Mouse (Mus musculus) liver, embryonic 15.5 days (tissue): Measurements from ENCODE around the gene Gm49366. TPM values are rescaled to one million over a fixed set of nuclear protein-coding genes. Genes with fewer than 3 reads are reported as not detected.
A peak's percentile ranks its signal among the peaks of the same experiment; 100 is the strongest.
"Not testable (repeated sequence)": the region's sequence is repeated elsewhere in the genome, so short reads cannot be mapped to it uniquely, and the experiment has no call there.

Experiments
- ATAC-seq: fragments of 200-750 bp; cut with Nextera tagmentation; 2 replicates; pipeline ENCODE4 v1.8.0; 2017; ENCODE audit warnings: moderate number of reproducible peaks, mild to moderate bottlenecking, moderate library complexity; ENCODE audit not compliant: insufficient read depth
- H3K27ac ChIP-seq: fragments of 300-500 bp; sonication (generic); replicated peaks from 2 replicates; pipeline ENCODE4 v1.5.1; 2015; ENCODE audit warnings: mild to moderate bottlenecking, inconsistent platforms
- H3K27me3 ChIP-seq: fragments of 300-500 bp; sonication (generic); 2 replicates; pipeline ENCODE4 v1.6.1; 2015; ENCODE audit warnings: mild to moderate bottlenecking, inconsistent platforms
- H3K36me3 ChIP-seq: fragments of 300-500 bp; sonication (generic); replicated peaks from 2 replicates; pipeline ENCODE4 v1.6.1; 2015; ENCODE audit warnings: moderate library complexity, mild to moderate bottlenecking, inconsistent platforms
- H3K4me1 ChIP-seq: fragments of 300-500 bp; sonication (generic); replicated peaks from 2 replicates; pipeline ENCODE4 v1.6.1; 2015; ENCODE audit warnings: inconsistent platforms
- H3K4me2 ChIP-seq: fragments of 300-500 bp; sonication (generic); 2 replicates; pipeline ENCODE4 v1.6.1; 2015; ENCODE audit warnings: moderate library complexity, mild to moderate bottlenecking, inconsistent platforms
- H3K4me3 ChIP-seq: fragments of 300-500 bp; sonication (generic); replicated peaks from 2 replicates; pipeline ENCODE4 v1.5.1; 2015; ENCODE audit warnings: mild to moderate bottlenecking, inconsistent platforms
- H3K9ac ChIP-seq: fragments of 300-500 bp; sonication (generic); 2 replicates; pipeline ENCODE4 v1.6.1; 2015; ENCODE audit warnings: moderate library complexity, mild to moderate bottlenecking, inconsistent platforms
- H3K9me3 ChIP-seq: fragments of 300-500 bp; sonication (generic); replicated peaks from 2 replicates; pipeline ENCODE4 v1.6.1; 2016; ENCODE audit warnings: inconsistent platforms
- WGBS: fragments of 180-500 bp; shearing (Covaris S2); methylation state at CpG from one replicate; pipeline ENCODE4 v1.1.7; 2015; ENCODE audit warnings: mixed read lengths; ENCODE audit not compliant: insufficient replicate concordance; 5-methylcytosine and 5-hydroxymethylcytosine counted together
- polyA plus RNA-seq: library from polyadenylated mRNA; unstranded; fragments of >200 nt; fragmentation: Nextera tagmentation; extraction: Ambion mirVana; gene quantifications from 2 replicates; pipeline ENCODE4 v1.2.1, GENCODE M21; 2015

Gene Gm49366
- polyA plus RNA-seq, 1 experiment from 2014 or later, result not detected

DNA sequence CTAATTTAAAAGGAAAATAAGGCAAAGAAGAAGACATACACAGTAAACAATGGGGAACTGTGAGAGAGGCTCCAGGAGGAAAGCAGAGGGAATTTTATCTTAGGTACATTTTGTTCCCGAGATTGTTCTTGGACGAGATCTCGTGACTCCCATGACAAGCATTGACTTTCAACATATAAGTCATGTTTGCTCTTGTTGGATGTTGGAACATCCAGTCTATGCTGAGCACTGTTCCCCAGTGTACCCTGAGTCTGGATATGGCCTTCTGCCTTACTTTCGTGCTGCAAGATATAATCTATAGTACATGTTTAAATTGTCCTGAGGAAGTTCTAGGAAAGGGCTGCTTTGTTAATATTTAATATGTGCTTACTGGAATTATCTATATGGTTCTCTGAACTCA, 45.8 kb downstream of the Gm49366 start:
- no peak for ATAC-seq
- 59% methylated on average over 4 of the region's 4 CpGs for WGBS
- no peaks in the 10 kb centered on the region for H3K27me3 ChIP-seq
- no peaks in the 10 kb centered on the region for H3K36me3 ChIP-seq
- no peak overlapping the region for H3K9ac ChIP-seq
- H3K4me3 ChIP-seq, result no peak overlapping the region
- H3K9me3 ChIP-seq, result no peaks in the 10 kb centered on the region
- H3K27ac ChIP-seq, result no peak overlapping the region
- H3K4me1 ChIP-seq, result no peaks in the 10 kb centered on the region
- H3K4me2 ChIP-seq, result no peak overlapping the region

GRCm38 (mm10) chr12:84094666-84095065, 55.9 kb downstream of the Gm49366 start:
- H3K27ac ChIP-seq, H3K4me3 ChIP-seq, H3K9me3 ChIP-seq, H3K9ac ChIP-seq, H3K4me1 ChIP-seq, H3K27me3 ChIP-seq, H3K4me2 ChIP-seq, ATAC-seq, H3K36me3 ChIP-seq: not testable (repeated sequence)
- 60% methylated on average over 5 of the region's 5 CpGs for WGBS

DNA sequence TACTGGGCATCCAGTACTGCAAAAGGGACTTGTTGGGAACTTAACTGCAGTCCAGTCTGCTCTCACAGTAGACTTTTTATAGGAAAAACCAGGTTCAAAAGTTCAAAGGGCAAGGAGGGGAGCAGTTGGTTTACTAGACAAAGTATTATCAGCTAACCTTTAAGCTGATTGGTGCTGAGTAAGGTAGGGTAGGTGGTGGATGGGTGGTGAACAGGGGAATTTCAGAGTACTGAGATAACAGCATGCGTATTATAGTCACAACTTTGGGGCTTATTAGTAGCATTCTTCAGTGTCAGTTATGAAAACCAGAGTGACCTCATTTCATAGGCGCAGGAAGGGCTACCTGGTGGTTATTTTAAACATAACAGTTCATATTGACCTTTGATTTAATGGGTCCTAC, 60.9 kb downstream of the Gm49366 start:
- no peaks in the 10 kb centered on the region for H3K9me3 ChIP-seq
- WGBS, result 52% methylated on average over 2 of the region's 2 CpGs
- H3K27me3 ChIP-seq, result no peaks in the 10 kb centered on the region
- H3K36me3 ChIP-seq, result no peaks in the 10 kb centered on the region
- H3K4me1 ChIP-seq, result peaks cover 25% of the 10 kb centered on the region
- no peak for ATAC-seq
- H3K4me2 ChIP-seq, result no peak overlapping the region
- no peak overlapping the region for H3K9ac ChIP-seq
- H3K4me3 ChIP-seq, result no peak overlapping the region
- no peak overlapping the region for H3K27ac ChIP-seq

DNA sequence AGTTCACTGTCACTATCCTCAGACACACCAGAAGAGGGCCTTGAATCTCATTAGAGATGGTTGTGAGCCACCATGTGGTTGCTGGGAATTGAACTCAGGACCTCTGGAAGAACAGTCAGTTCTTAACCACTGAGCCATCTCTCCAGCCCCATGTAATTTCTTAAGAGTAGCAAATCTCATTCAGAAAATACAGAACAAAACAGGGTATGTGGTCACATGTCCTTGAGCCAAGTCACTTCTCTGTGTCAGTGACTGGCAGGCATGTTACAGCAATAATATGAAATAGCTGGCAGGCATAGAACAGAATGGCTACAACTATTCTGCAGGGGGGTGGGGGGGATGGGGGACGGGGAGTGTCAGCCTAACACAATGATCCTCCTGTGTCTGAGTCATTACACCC, 61.3 kb downstream of the Gm49366 start:
- no peaks in the 10 kb centered on the region for H3K27me3 ChIP-seq
- H3K9me3 ChIP-seq, result no peaks in the 10 kb centered on the region
- peaks cover 25% of the 10 kb centered on the region for H3K4me1 ChIP-seq
- H3K4me2 ChIP-seq, result peak overlapping the region; percentile 87
- no peaks in the 10 kb centered on the region for H3K36me3 ChIP-seq
- WGBS, result 44% methylated on average over 1 of the region's 1 CpGs
- H3K27ac ChIP-seq, result no peak overlapping the region
- no peak for ATAC-seq
- H3K9ac ChIP-seq, result no peak overlapping the region
- H3K4me3 ChIP-seq, result 0 out of 2 replicates have a peak overlapping the region, but pooled peaks have one; percentile 61

DNA sequence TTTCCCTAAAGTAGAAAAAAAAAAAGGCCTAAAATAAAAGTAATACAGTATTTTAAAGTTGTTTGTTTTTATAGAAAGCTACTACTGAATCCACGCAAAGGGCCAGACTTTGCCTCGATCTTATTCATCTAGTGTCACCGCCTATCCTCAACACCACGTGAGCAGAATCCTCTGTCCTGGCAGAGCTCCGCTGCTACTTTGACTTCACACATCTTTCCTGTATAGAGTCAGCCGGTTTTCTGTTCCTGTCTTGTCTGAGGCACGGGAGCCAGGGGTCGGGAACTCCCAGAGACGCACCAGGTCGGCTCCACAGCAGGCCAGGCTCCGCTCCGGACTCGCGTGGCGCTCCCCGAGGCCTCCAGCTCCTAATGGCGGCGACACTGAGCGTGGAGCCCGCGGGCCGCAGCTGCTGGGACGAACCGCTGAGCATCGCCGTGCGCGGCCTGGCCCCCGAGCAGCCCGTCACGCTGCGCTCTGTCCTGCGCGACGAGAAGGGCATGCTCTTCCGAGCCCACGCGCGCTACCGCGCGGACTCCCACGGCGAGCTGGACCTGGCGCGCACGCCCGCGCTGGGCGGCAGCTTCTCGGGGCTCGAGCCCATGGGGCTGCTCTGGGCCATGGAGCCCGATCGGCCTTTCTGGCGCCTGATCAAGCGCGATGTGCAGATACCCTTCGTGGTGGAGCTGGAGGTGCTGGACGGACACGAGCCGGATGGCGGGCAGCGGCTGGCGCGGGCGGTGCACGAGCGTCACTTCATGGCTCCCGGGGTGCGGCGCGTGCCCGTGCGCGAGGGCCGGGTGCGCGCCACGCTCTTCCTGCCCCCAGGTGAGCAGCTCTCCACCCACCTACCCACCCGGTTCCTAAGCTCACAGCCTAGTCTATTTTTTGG, 62.1 kb downstream of the Gm49366 start, which contains the start of gene Acot6:
TSS of gene Acot6 (plus strand) at position 51 of the 889 bp plus-strand sequence.
- Histone ChIP-seq H3K4me1 (peaks cover 25% of the 10 kb centered on the region), H3K4me2 (peak within 1 kb of the TSS; percentile 87), H3K4me3 (peak within 1 kb of the TSS; percentile 61), H3K9ac (peak within 1 kb of the TSS; percentile 43)
- H3K27me3 ChIP-seq, ATAC-seq, H3K36me3 ChIP-seq, H3K27ac ChIP-seq, H3K9me3 ChIP-seq: not testable (repeated sequence)
- WGBS, result under 1% methylated on average over 80 of the region's 80 CpGs

DNA sequence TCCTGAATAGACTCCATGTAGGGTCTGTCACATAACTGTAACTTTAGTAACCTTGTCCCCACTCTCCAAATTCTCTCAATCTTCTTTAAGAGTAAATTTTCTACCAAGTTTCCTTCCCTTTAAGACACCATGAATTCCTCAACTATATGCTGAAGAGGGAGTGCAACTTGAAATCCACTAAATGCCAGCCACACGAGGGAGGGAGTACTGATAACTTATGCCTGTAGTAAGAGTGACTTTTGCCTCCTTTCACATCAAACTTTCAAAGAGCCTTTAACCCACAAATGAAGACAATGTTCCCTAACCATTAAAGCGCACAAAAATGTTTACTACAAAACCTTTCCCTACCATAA, 62.7 kb downstream of the Gm49366 start:
- Histone ChIP-seq H3K36me3 (no peaks in the 10 kb centered on the region), H3K4me1 (peaks cover 25% of the 10 kb centered on the region), H3K4me3 (peak overlapping the region; percentile 61), H3K9me3 (no peaks in the 10 kb centered on the region), H3K9ac (0 out of 2 replicates have a peak overlapping the region, but pooled peaks have one; percentile 43), H3K27me3 (no peaks in the 10 kb centered on the region), H3K27ac (no peak overlapping the region), H3K4me2 (peak overlapping the region; percentile 87)
- no peak for ATAC-seq
- 45% methylated on average over 2 of the region's 2 CpGs for whole genome bisulfite sequencing

DNA sequence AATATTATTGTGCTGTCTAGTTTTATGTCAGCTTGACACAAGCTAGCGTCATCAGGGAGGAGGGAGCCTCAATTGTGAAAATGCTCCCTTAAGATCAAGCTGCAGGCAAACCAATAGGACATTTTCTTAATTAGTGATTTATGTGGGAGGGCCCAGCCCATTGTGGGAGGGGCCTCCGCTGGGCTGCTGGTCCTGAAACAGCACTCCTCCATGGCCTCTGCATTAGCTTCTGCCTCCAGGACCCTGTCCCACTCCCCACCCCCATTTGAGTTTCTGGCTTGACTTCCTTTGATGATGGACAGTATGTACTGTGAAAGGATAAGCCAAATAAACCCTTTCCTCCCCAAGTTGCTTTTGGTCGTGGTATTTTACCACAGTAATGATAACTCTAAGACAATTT, 68.3 kb downstream of the Gm49366 start:
- Histone ChIP-seq H3K36me3 (no peaks in the 10 kb centered on the region), H3K9ac (no peak overlapping the region), H3K4me2 (no peak overlapping the region), H3K4me3 (no peak overlapping the region), H3K9me3 (no peaks in the 10 kb centered on the region), H3K4me1 (no peaks in the 10 kb centered on the region), H3K27me3 (no peaks in the 10 kb centered on the region), H3K27ac (no peak overlapping the region)
- WGBS, result 68% methylated on average over 3 of the region's 3 CpGs
- ATAC-seq, result no peak

GRCm38 (mm10) chr12:84107692-84108091, 69.0 kb downstream of the Gm49366 start:
- 20% methylated on average over 1 of the region's 1 CpGs for WGBS
- Histone ChIP-seq H3K4me3 (no peak overlapping the region), H3K4me1 (no peaks in the 10 kb centered on the region), H3K4me2 (no peak overlapping the region), H3K36me3 (no peaks in the 10 kb centered on the region), H3K9ac (no peak overlapping the region), H3K9me3 (no peaks in the 10 kb centered on the region), H3K27me3 (no peaks in the 10 kb centered on the region), H3K27ac (no peak overlapping the region)
- no peak for ATAC-seq

Other genes starting within 250 kb of the Gm49366 start
- 15.0 and 15.9 TPM in 2 replicates for gene Numb, start 117.0 kb upstream of the Gm49366 start, polyA plus RNA-seq
- 7.1 and 7.8 TPM in 2 replicates for gene Riox1, start 88.3 kb upstream of the Gm49366 start, polyA plus RNA-seq
- gene Heatr4, start 54.1 kb upstream of the Gm49366 start, polyA plus RNA-seq, result not detected in 2 replicates
- 12.4 and 12.6 TPM in 2 replicates for gene Acot2, start 51.1 kb upstream of the Gm49366 start, polyA plus RNA-seq
- 35.8 and 44.5 TPM in 2 replicates for gene Acot1, start 29.4 kb upstream of the Gm49366 start, polyA plus RNA-seq
- gene Acot4, start 556 bp upstream of the Gm49366 start, polyA plus RNA-seq, result 10.4 and 11.2 TPM in 2 replicates
- 6.6 and 7.4 TPM in 2 replicates for gene Acot3, start 13.2 kb downstream of the Gm49366 start, polyA plus RNA-seq
- gene Acot5, start 30.4 kb downstream of the Gm49366 start, polyA plus RNA-seq, result 0.06 TPM in 1 of 2 replicates, not detected in the other
- gene Acot6, start 61.7 kb downstream of the Gm49366 start, polyA plus RNA-seq, result 0.44 and 0.66 TPM in 2 replicates
- gene Dnal1, start 75.4 kb downstream of the Gm49366 start, polyA plus RNA-seq, result 0.23 and 0.24 TPM in 2 replicates
- 0.16 and 0.24 TPM in 2 replicates for gene Pnma1, start 109.6 kb downstream of the Gm49366 start, polyA plus RNA-seq
- gene Elmsan1, start 179.9 kb downstream of the Gm49366 start, polyA plus RNA-seq, result 7.7 and 8.7 TPM in 2 replicates
- 22.4 and 23.7 TPM in 2 replicates for gene Ptgr2, start 246.3 kb downstream of the Gm49366 start, polyA plus RNA-seq